Mouse (Mus musculus) megakaryocyte, embryonic 14.5 days (primary cell): ENCODE measurements around the gene Rad54l.

Source experiments
- FLI1 ChIP-seq: IDR thresholded peaks from 2 replicates; pipeline ENCODE4 v1.6.1; 2012; ENCODE audit warnings: low read length, inconsistent platforms, mixed read lengths
- GATA1 ChIP-seq: IDR thresholded peaks from 3 replicates; pipeline ENCODE4 v1.6.1; 2012; ENCODE audit warnings: mixed read lengths, low read length, inconsistent platforms, borderline replicate concordance

GRCm38 (mm10) chr4:116096291-116096690, 27.2 kb downstream of the Rad54l start:
- TF ChIP-seq GATA1: no peak
- TF ChIP-seq FLI1: no peak
